Mouse (Mus musculus) intestine, embryonic 14.5 days (tissue): ENCODE results near the gene Calcoco2. TPM values are rescaled to one million over a fixed set of nuclear protein-coding genes. Genes with fewer than 3 reads are reported as not detected.
A peak's percentile ranks its signal among the peaks of the same experiment; 100 is the strongest.

Experiments
- ATAC-seq: fragments of 200-750 bp; cut with Nextera tagmentation; replicated peaks from 2 replicates; pipeline ENCODE4 v1.8.0; 2017; ENCODE audit warnings: low read depth, moderate number of reproducible peaks, moderate TSS enrichment, moderate library complexity; ENCODE audit not compliant: low FRiP score, low TSS enrichment
- DNase-seq: peaks from one replicate; pipeline ENCODE4 v3.0.0-alpha.2; 2018; ENCODE audit warnings: low spot score
- H3K27ac ChIP-seq: fragments of 300-500 bp; sonication (generic); 2 replicates; pipeline ENCODE4 v1.5.1; 2014; ENCODE audit warnings: low read depth, mild to moderate bottlenecking, control low read depth
- H3K27me3 ChIP-seq: fragments of 300-500 bp; sonication (generic); replicated peaks from 2 replicates; pipeline ENCODE4 v1.6.1; 2014; ENCODE audit warnings: low read length, control low read depth; ENCODE audit not compliant: control insufficient read depth, insufficient read depth
- H3K36me3 ChIP-seq: fragments of 300-500 bp; sonication (generic); 2 replicates; pipeline ENCODE4 v1.6.1; 2014; ENCODE audit warnings: low read length, control low read depth; ENCODE audit not compliant: control insufficient read depth, insufficient read depth
- H3K4me1 ChIP-seq: fragments of 300-500 bp; sonication (generic); replicated peaks from 2 replicates; pipeline ENCODE4 v1.6.1; 2014; ENCODE audit warnings: low read length, control low read depth, mixed read lengths; ENCODE audit not compliant: control insufficient read depth, insufficient read depth
- H3K4me2 ChIP-seq: fragments of 300-500 bp; sonication (generic); 2 replicates; pipeline ENCODE4 v1.6.1; 2014; ENCODE audit warnings: low read length
- H3K4me3 ChIP-seq: fragments of 300-500 bp; sonication (generic); 2 replicates; pipeline ENCODE4 v1.5.1; 2014; ENCODE audit warnings: low read depth, low read length, control low read depth, mixed read lengths
- H3K9ac ChIP-seq: fragments of 300-500 bp; sonication (generic); 2 replicates; pipeline ENCODE4 v1.6.1; 2014; ENCODE audit warnings: mild to moderate bottlenecking, low read length
- H3K9me3 ChIP-seq: fragments of 300-500 bp; sonication (generic); 2 replicates; pipeline ENCODE4 v1.6.1; 2016; ENCODE audit warnings: low read length, control low read depth; ENCODE audit not compliant: control insufficient read depth
- WGBS: fragments of 180-500 bp; shearing (Covaris S2); extraction: QIAGEN DNeasy Blood & Tissue Kit; methylation state at CpG from one replicate; pipeline ENCODE4 v1.1.7; 2014; 5-methylcytosine and 5-hydroxymethylcytosine counted together
- polyA plus RNA-seq: library from polyadenylated mRNA; unstranded; fragments of >200 nt; fragmentation: Nextera tagmentation; extraction: Ambion mirVana; gene quantifications from 2 replicates; pipeline ENCODE4 v1.2.1, GENCODE M21; 2014

Gene Calcoco2
- polyA plus RNA-seq, 1 experiment from 2014 or later = 0.11 TPM

- Histone ChIP-seq H3K4me2 (no peak overlapping the region), H3K9ac (no peak overlapping the region), H3K9me3 (no peaks in the 10 kb centered on the region), H3K4me1 (no peaks in the 10 kb centered on the region), H3K4me3 (no peak overlapping the region), H3K36me3 (no peaks in the 10 kb centered on the region), H3K27ac (no peak overlapping the region), H3K27me3 (no peaks in the 10 kb centered on the region)
- no peak for DNase-seq
- 82% methylated on average over 1 of the region's 1 CpGs for WGBS
- ATAC-seq = no peak
Measured at GRCm38 (mm10) chr11:96108376-96108775, 3.4 kb downstream of the Calcoco2 start.

- ATAC-seq (no peak), DNase-seq (peak; percentile 82)
- H3K27me3 ChIP-seq = 0 out of 2 replicates have a peak, but pooled peaks cover 3% of the 10 kb centered on the region
- H3K4me3 ChIP-seq = no peak overlapping the region
- no peaks in the 10 kb centered on the region for H3K4me1 ChIP-seq
- no peak overlapping the region for H3K9ac ChIP-seq
- H3K4me2 ChIP-seq = no peak overlapping the region
- WGBS = 3% methylated on average over 3 of the region's 3 CpGs
- H3K27ac ChIP-seq = no peak overlapping the region
- no peaks in the 10 kb centered on the region for H3K9me3 ChIP-seq
- no peaks in the 10 kb centered on the region for H3K36me3 ChIP-seq
Measured at GRCm38 (mm10) chr11:96093361-96093760, 18.4 kb downstream of the Calcoco2 start.

DNA sequence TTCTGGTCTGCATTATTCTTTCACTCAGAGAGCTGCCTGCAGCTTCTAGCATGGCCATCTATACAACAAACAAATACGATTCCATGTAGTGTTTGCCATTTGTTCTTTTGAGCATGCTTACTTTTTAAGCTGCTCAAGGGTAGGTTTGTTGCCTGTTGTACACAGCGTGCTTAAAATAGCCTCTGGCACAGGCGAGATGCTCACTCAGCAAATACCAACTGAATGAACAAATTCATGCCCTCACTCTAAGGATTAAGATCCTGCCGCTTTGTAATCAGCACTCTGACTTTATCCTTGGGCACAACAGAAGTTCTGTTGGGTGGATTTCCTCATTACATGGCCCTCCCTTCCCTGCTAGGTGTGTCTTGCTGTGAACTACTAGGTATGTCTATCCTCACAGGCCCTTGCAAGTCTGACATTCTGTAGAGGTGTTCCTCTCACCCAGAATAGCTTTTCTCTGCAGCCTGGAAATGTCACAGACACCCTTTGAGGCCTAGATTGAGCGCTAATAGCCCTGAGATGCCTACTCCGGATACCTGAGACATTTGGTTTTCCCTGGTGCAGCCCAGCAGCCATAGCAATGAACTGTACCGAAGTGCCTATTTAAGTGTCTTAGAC lies 19.0 kb downstream of the Calcoco2 start:
- ATAC-seq (no peak), DNase-seq (no peak)
- H3K9me3 ChIP-seq = 0 out of 2 replicates have a peak, but pooled peaks cover 4% of the 10 kb centered on the region
- no peak overlapping the region for H3K4me3 ChIP-seq
- H3K9ac ChIP-seq = no peak overlapping the region
- WGBS = 44% methylated on average over 7 of the region's 7 CpGs
- 0 out of 2 replicates have a peak, but pooled peaks cover 3% of the 10 kb centered on the region for H3K27me3 ChIP-seq
- no peaks in the 10 kb centered on the region for H3K4me1 ChIP-seq
- no peak overlapping the region for H3K27ac ChIP-seq
- no peaks in the 10 kb centered on the region for H3K36me3 ChIP-seq
- H3K4me2 ChIP-seq = no peak overlapping the region

GRCm38 (mm10) chr11:96091073-96091472 lies 20.7 kb downstream of the Calcoco2 start:
- Histone ChIP-seq H3K4me3 (no peak overlapping the region), H3K27me3 (0 out of 2 replicates have a peak, but pooled peaks cover 3% of the 10 kb centered on the region), H3K27ac (no peak overlapping the region), H3K9me3 (0 out of 2 replicates have a peak, but pooled peaks cover 4% of the 10 kb centered on the region), H3K36me3 (no peaks in the 10 kb centered on the region), H3K9ac (no peak overlapping the region), H3K4me1 (no peaks in the 10 kb centered on the region), H3K4me2 (no peak overlapping the region)
- DNase-seq = no peak
- WGBS = 74% methylated on average over 2 of the region's 2 CpGs
- ATAC-seq = no peak

- no peak overlapping the region for H3K9ac ChIP-seq
- H3K27ac ChIP-seq = no peak overlapping the region
- no peak overlapping the region for H3K4me2 ChIP-seq
- H3K4me1 ChIP-seq = no peaks in the 10 kb centered on the region
- WGBS = 90% methylated on average over 6 of the region's 6 CpGs
- no peaks in the 10 kb centered on the region for H3K36me3 ChIP-seq
- no peak overlapping the region for H3K4me3 ChIP-seq
- ATAC-seq (no peak), DNase-seq (no peak)
- H3K27me3 ChIP-seq = 0 out of 2 replicates have a peak, but pooled peaks cover 2% of the 10 kb centered on the region
- 0 out of 2 replicates have a peak, but pooled peaks cover 4% of the 10 kb centered on the region for H3K9me3 ChIP-seq
Measured at GRCm38 (mm10) chr11:96087981-96088380, 23.8 kb downstream of the Calcoco2 start.

DNA sequence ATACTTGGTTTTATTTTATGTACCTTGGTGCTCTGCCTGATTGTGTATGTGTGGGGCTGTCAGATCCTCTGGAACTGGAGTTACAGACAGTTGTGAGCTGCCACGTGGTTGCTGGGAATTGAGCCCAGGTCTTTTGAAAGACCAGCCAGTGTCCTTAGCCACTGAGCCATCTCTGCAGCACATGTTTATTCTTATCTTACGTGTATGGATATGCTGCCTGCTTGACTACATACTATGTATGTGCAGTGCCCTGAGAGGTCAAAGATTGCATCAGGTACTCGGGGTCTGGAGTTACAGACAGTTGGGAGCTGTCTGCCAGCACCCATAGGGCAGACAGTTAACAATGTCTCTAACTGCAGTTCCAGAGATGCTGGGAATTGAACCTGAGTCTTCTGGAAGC lies 29.1 kb downstream of the Calcoco2 start:
- H3K9me3 ChIP-seq = no peaks in the 10 kb centered on the region
- H3K27ac ChIP-seq = no peak overlapping the region
- H3K4me1 ChIP-seq = no peaks in the 10 kb centered on the region
- H3K4me3 ChIP-seq = no peak overlapping the region
- no peak overlapping the region for H3K4me2 ChIP-seq
- ATAC-seq (no peak), DNase-seq (no peak)
- no peak overlapping the region for H3K9ac ChIP-seq
- H3K36me3 ChIP-seq = no peaks in the 10 kb centered on the region
- 67% methylated on average over 3 of the region's 3 CpGs for WGBS
- no peaks in the 10 kb centered on the region for H3K27me3 ChIP-seq

DNA sequence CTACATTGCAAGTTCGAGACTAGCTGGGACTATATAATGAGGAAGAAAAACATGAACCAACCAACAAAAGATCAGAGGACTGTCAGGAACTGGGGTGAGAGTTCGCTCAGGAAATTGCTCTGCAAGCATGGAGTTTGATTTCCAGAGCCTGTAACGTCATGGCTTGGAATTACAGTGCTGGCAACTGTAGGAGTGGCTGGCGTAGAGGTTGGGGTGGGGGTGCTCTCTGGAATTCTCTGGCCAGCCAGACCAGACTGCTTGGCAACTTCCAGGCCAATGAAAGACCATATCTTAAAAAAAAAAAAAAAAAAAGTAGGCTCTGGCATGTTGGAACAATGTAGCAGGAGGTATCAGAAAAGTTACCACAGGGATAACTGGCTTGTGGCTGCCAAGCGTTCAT lies 31.0 kb downstream of the Calcoco2 start:
- no peak overlapping the region for H3K4me3 ChIP-seq
- H3K27me3 ChIP-seq = no peaks in the 10 kb centered on the region
- H3K9ac ChIP-seq = no peak overlapping the region
- H3K4me1 ChIP-seq = no peaks in the 10 kb centered on the region
- DNase-seq (no peak), ATAC-seq (no peak)
- 77% methylated on average over 5 of the region's 5 CpGs for WGBS
- H3K27ac ChIP-seq = no peak overlapping the region
- H3K9me3 ChIP-seq = no peaks in the 10 kb centered on the region
- H3K36me3 ChIP-seq = no peaks in the 10 kb centered on the region
- H3K4me2 ChIP-seq = no peak overlapping the region

GRCm38 (mm10) chr11:96076221-96077105 lies 35.3 kb downstream of the Calcoco2 start:
- no peak for DNase-seq
- Histone ChIP-seq H3K9me3 (no peaks in the 10 kb centered on the region), H3K9ac (peak overlapping the region; percentile 11), H3K27me3 (no peaks in the 10 kb centered on the region), H3K36me3 (peaks cover 14% of the 10 kb centered on the region), H3K4me1 (no peaks in the 10 kb centered on the region; the same call in 1 of the 2 replicates), H3K27ac (peak overlapping the region; percentile 36; the same call in 1 of the 2 replicates), H3K4me2 (peak overlapping the region; percentile 60), H3K4me3 (peak overlapping the region; percentile 92)
- no peak for ATAC-seq
- 69% methylated on average over 13 of the region's 13 CpGs for WGBS
